Mouse (Mus musculus) Patski (cell line): ENCODE measurements around the gene Arhgef1. TPM values are rescaled to one million over a fixed set of nuclear protein-coding genes. Genes with fewer than 3 reads are reported as not detected.

ENCODE experiments used
- ATAC-seq: fragments of 100-300 bp; one replicate; pipeline ENCODE4 v1.8.0; 2021
- CTCF ChIA-PET: fragments of 350-600 bp; sonication (Branson Sonifier 250); formaldehyde crosslinking; loops from one replicate; lab custom pipeline; 2022; ENCODE audit warnings: inconsistent platforms; lab: Charles Lee
- POLR2A ChIA-PET: fragments of 350-600 bp; sonication (Branson Sonifier 250); formaldehyde crosslinking; loops from one replicate; lab custom pipeline; 2022; ENCODE audit warnings: antibody characterized with exemption, inconsistent platforms; lab: Charles Lee
- DNase-seq: peaks from one replicate; pipeline ENCODE4 v3.0.0-alpha.2; 2011; ENCODE audit warnings: low read depth, low spot score
- H3K27me3 ChIP-seq: fragments of 371-371 bp; one replicate; pipeline ENCODE4 v1.5.1; 2021
- CTCF ChIP-seq: fragments of 100-300 bp; IDR thresholded peaks from one replicate; pipeline ENCODE4 v1.5.1; 2021
- in situ Hi-C: fragments of 300-500 bp; cut with MboI; formaldehyde crosslinking; loops from 3 replicates; pipeline ENCODE4 v1.11.1; 2018; ENCODE audit warnings: low pct_unique_long_range_greater_than_20kb, mixed read lengths
- polyA plus RNA-seq: library from polyadenylated mRNA; unstranded; gene quantifications from one replicate; pipeline ENCODE4 v1.2.3, GENCODE M21; 2021

Gene Arhgef1
- polyA plus RNA-seq, 1 experiment from 2014 or later, result 95.7 TPM

DNA sequence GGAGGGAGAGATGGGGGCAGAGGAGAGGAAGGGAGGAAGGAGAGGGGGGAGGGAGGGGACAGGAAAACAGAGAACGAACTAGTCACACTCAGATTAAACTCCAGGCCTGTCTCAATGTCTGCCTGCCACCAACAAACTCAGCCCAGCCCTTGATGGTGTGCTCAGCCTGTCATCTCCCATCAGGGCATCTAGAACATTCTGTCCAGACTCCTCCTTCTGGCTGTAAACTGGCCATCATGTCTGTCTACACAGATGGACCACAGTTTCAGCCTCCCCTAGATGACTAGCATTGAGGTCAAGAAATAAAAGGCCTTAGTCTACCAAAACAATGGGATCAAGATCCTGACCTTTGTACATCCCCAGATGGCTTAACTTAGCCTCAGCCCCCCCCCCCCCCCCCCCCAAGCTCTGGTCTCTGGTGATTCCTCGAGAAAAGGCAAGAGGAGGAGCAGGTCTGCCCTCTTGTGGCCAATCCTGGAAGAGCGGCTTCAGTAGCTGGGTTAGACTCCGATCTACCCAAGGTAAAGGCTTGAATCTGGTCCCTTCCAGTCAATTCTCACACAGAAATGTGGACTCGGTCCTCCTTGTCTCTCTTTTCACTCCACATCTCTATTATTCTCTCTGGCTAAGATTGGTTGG lies 62.3 kb downstream of the Arhgef1 start:
- ChIA-PET CTCF (interaction anchor here (1.1 to 3.2 kb wide), 7 partner anchors 9 to 144 kb away, joined by 3 to 11 read pairs (median 4); no protein-coding TSS in a partner anchor), POLR2A (no interaction called here)
- peaks cover 6% of the 10 kb centered on the region for H3K27me3 ChIP-seq
- no peak for ATAC-seq
- in situ Hi-C loops, result loop anchor here (10.0 kb wide), 1 partner anchor 150 kb away; no protein-coding TSS in a partner anchor
- peak; percentile 70 for TF ChIP-seq CTCF
- no peak for DNase-seq

DNA sequence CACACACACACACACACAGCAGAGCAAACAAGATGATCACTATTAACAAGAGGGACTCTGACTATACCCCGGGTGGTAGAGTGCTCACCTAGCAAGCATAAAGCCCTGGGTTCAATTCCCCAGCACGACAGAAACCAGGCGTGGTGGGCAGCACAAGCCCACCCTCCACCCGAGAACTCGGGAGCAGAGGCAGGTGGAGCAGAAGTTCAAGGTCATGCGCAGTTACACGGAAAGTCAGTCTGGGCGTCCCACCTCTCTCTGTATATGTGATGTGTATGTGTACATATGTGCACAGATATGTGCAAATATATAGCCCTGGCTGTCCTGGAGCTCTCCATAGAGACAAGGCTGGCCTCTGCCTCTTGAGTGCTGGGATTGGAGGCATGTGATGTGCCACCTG lies 65.3 kb downstream of the Arhgef1 start:
- DNase-seq, result no peak
- H3K27me3 ChIP-seq, result no peaks in the 10 kb centered on the region
- no peak for TF ChIP-seq CTCF
- ChIA-PET POLR2A (interaction anchor here (1.3 kb wide), 1 partner anchor 77 kb away, joined by 3 read pairs; no protein-coding TSS in a partner anchor), CTCF (interaction anchor here (0.9 kb wide), 1 partner anchor 78 kb away, joined by 4 read pairs; no protein-coding TSS in a partner anchor)
- in situ Hi-C loops, result loop anchor here (10.0 kb wide), 1 partner anchor 153 kb away; no protein-coding TSS in a partner anchor
- no peak for ATAC-seq

DNA sequence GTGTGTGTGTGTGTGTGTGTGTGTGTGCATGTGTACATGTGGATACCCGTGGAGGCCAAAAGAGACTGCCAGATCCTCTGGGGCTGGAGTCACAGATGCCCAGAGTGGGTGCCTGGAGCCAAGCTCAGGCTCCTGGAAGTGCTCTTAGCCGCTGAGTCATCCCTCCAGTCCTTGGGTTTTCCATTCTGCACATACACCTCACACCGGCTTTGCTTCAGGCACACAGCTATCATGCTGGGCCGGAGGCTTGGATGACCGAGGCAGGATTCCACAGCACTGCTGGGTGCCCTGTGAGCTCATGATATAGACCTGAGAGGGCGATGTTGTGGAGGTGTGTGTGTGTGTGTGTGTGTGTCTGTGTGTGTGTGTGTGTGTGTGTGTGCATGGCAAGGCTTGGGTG lies 65.8 kb downstream of the Arhgef1 start:
- POLR2A ChIA-PET, result interaction anchor here (1.1 to 1.3 kb wide), 2 partner anchors 19 to 78 kb away, joined by 3 to 5 read pairs; no protein-coding TSS in a partner anchor
- TF ChIP-seq CTCF, result no peak
- in situ Hi-C loops, result loop anchor here (10.0 kb wide), 1 partner anchor 154 kb away; no protein-coding TSS in a partner anchor
- no peak for ATAC-seq
- CTCF ChIA-PET, result interaction anchor here (0.8 to 1.1 kb wide), 3 partner anchors 19 to 126 kb away, joined by 3 read pairs; no protein-coding TSS in a partner anchor
- no peak for DNase-seq
- no peaks in the 10 kb centered on the region for H3K27me3 ChIP-seq

DNA sequence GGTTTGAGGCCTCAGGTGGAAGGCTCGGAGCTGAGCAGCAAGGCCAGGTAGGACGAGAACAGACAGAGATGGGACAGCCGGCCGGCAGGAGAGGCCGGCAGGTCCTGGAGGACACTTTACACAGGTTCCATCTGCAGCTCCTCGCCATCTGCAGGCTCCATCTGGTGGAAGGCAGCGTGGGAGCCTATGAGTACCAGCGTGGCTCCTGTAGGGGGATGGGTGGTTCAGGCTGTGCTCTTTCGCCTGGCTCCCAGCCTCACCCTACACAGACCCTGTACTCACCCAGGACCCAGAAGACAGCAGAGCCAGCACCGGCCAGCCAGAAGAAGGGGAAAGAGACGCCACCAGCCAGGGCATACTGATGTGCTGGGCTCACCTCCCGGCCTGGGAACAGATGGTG lies 67.1 kb downstream of the Arhgef1 start:
- ATAC-seq, result no peak
- POLR2A ChIA-PET, result interaction anchor here (1.1 kb wide), 1 partner anchor 20 kb away, joined by 5 read pairs; no protein-coding TSS in a partner anchor
- in situ Hi-C loops, result loop anchor here (5.0 to 10.0 kb wide), 2 partner anchors 88 to 155 kb away; partner anchors contain the start of gene Rps19

DNA sequence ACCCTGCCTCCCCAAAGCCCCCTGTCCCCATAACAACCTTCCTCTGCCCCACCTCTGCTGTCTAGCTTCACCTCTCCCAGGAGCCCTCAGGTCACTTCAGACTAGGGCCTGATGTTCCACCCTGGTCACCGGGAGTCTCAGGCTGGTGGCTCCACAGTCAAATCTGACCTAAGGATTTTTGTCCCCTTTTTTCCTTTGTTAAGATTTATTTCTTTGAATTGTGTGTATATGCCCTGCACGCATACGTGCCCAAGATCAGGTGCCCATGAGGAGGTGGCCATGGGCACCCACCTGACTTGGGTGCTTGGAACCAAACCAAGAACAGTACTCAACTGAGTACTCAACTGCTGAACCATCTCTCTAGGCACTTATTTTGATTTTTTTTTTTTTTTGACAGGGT lies 67.6 kb downstream of the Arhgef1 start:
- in situ Hi-C loops, result loop anchor here (5.0 kb wide), 1 partner anchor 88 kb away; the partner anchor contains the start of gene Rps19

More for the DNA sequence above, 67.1 kb downstream of the Arhgef1 start:
- H3K27me3 ChIP-seq, result no peaks in the 10 kb centered on the region
- no peak for TF ChIP-seq CTCF
- DNase-seq, result no peak
- CTCF ChIA-PET, result no interaction called here

DNA sequence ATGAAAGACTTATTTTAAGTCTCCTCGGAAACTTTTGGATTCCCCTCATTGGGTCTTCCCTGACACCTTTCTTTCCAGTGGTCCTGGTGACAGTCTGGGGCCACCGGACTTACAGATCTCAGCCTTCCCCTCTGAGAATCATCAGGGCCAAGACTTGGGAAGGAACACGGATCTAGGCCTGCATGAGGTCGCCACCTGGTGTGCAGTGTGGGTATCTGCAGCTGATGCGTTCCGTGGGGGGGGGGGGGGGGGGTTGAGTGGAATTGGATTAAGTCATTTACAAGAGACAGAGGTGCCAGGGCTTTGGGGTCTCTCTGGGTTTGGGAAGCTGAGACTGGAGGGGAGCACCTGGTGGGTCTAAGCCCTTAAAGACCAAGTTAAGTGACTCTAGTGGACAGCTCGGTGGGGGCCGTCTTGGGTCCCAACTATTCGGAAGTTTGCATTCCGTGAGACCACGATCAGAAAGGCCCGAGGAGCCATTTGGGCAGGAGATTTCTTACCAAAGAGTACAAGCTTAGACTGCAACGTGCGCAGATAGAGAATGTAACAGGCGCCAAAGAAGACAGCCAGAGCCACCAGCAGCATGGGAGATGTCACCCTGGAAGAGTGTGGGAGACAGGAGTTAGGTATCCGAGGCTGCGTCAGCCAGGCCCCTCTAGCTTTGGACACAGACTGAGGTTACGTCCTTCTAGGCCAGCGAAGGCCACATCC lies 68.7 kb downstream of the Arhgef1 start:
- peak; percentile 64 for TF ChIP-seq CTCF
- in situ Hi-C loops, result loop anchor here (5.0 kb wide), 1 partner anchor 89 kb away; the partner anchor contains the start of gene Rps19
- ChIA-PET CTCF (interaction anchor here (1.0 to 1.3 kb wide), 5 partner anchors 14 to 154 kb away, joined by 3 to 4 read pairs (median 3); no protein-coding TSS in a partner anchor), POLR2A (no interaction called here)
- ATAC-seq (no peak), DNase-seq (no peak)
- H3K27me3 ChIP-seq, result no peaks in the 10 kb centered on the region

More for the DNA sequence above, 67.6 kb downstream of the Arhgef1 start:
- POLR2A ChIA-PET, result no interaction called here
- DNase-seq (no peak), ATAC-seq (no peak)
- TF ChIP-seq CTCF, result no peak
- CTCF ChIA-PET, result interaction anchor here (1.3 kb wide), 1 partner anchor 46 kb away, joined by 3 read pairs; no protein-coding TSS in a partner anchor
- H3K27me3 ChIP-seq, result no peaks in the 10 kb centered on the region

DNA sequence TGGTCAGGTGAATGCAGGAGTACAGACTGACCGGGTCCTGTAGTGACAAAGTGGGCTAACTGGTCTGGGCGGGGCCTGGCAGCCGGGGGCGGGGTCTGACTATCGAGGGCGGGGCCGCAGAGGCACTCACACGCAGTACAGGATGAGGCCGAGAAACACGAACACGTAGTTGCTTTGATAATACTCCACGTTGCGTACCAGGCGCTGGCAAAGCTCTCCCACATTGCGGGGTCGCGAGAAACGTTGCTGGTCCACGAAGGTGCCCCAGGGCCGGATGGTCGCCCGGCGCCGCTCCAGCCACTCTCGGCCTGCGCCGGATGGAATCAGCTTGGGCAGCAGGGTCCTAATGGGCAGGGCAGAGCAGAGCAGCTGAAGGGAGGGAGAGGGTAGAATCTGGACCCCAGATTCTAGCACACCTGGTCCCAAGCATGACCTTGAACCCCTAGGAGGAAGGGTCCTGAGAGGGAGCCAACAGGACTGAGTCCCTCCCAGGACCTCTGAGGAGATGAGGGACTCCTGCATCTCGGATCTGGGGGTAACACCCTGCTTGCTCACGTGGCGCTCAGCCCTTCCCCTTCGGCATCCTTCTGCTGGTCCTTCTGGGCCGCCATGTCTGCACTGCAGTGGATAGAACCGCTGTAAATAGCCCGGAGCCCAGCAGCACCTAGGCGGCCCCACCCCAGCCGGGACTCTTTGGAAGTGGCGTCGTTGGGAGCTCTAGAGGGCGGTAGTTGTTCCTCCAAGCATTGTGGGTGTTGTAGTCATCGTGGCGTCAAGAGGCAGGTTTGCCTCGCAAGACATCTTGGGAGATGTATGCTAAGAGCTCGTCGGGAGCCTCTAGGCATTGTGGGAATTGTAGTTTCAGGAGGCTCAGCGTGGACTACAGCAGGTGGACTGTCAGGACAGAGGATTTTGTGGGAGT lies 69.5 kb downstream of the Arhgef1 start, which contains the start of gene Rabac1:
Gene Rabac1, minus strand, starts transcription at position 783 of the 922 bp plus-strand sequence.
- ChIA-PET CTCF (interaction anchor here (0.9 to 1.3 kb wide), 7 partner anchors 13 to 155 kb away, joined by 3 to 5 read pairs (median 3); no protein-coding TSS in a partner anchor), POLR2A (interaction anchor here (1.1 kb wide), 1 partner anchor 89 kb away, joined by 4 read pairs; the partner anchor contains the start of gene Rps19)
- in situ Hi-C loops, result loop anchor here (5.0 kb wide), 1 partner anchor 90 kb away; the partner anchor contains the start of gene Rps19
- peak; percentile 90 for ATAC-seq
- H3K27me3 ChIP-seq, result peaks cover under 1% of the 10 kb centered on the region
- peak; percentile 60 for TF ChIP-seq CTCF
- DNase-seq, result peak; percentile 75

DNA sequence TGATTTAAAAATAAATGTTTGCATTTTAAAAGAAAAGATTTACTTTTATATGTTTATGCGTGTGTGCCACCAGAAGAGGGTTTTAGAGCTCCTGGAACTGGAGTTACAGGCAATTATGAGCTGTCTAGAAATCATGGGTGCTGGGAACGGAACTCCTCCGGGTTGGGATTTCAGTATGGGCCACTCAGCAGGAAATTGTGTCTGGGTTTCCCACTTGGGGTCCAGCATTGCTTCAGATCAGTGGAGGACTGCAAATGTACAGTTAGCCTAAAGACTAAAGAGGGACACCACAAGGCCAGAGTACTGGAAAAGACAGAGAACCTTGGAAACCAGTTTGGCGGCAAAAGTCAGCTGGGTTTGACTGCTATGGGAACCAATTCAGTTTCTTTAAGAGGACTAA lies 70.5 kb downstream of the Arhgef1 start:
- DNase-seq (no peak), ATAC-seq (no peak)
- peaks cover 6% of the 10 kb centered on the region for H3K27me3 ChIP-seq
- ChIA-PET CTCF (interaction anchor here (0.9 to 1.8 kb wide), 5 partner anchors 12 to 83 kb away, joined by 3 to 6 read pairs (median 4); no protein-coding TSS in a partner anchor), POLR2A (no interaction called here)
- in situ Hi-C loops, result loop anchor here (5.0 kb wide), 1 partner anchor 91 kb away; the partner anchor contains the start of gene Rps19
- TF ChIP-seq CTCF, result no peak

DNA sequence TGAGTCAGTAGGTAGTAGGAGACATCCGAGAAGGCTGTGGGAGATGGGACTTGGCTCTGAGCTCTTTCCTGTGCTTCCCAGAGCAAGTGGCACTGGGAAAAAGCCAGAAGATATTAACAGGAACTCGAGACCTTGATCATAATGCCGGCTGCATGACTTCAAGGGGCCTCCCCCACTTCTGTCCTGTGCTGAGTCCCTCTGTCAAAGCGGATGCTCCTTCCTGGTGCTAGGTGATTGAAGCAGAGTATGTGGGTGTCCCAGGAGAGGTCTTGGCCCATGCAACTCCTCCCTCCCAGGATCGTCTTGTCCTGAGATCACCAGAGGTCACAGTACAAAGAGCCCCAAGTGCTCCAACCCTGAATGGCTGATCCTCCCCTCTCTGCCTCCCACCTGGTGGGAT lies 71.2 kb downstream of the Arhgef1 start:
- DNase-seq (no peak), ATAC-seq (no peak)
- in situ Hi-C loops, result loop anchor here (5.0 kb wide), 1 partner anchor 92 kb away; the partner anchor contains the start of gene Rps19
- CTCF ChIA-PET, result interaction anchor here (1.8 kb wide), 1 partner anchor 20 kb away, joined by 6 read pairs; no protein-coding TSS in a partner anchor
- POLR2A ChIA-PET, result no interaction called here
- TF ChIP-seq CTCF, result no peak
- peaks cover 8% of the 10 kb centered on the region for H3K27me3 ChIP-seq
